Comparison of ENCODE assay signal across 22 mouse cellular contexts in genomic region chr12:9337891-9338672, GRCm38 (mm10).
A peak's percentile ranks its signal among the peaks of the same experiment; 100 is the strongest.
DNase-seq lines count a peak whose midpoint lies in the region; ATAC-seq lines count a peak whose summit lies in the region.
"Had no signal": no experiment of that assay in that cellular context is flagged by ENCODE, and none has a peak within 500 bp of the region (broad histone marks: within the 10 kb centered on the region; RNA-seq: fewer than 3 reads in every experiment).

No protein-coding gene starts in this region.

- H3K27ac ChIP-seq in embryonic facial prominence, embryonic 11.5 days (replicated peaks; ENCODE audit: low read depth, low read length): no peak overlapping the region
- H3K27ac ChIP-seq: hindbrain, embryonic 12.5 days; midbrain, embryonic 15.5 days; stomach, embryonic 15.5 days had no signal

- H3K4me1 ChIP-seq in embryonic facial prominence, embryonic 11.5 days (ENCODE audit: control insufficient read depth, insufficient read depth, low read length): no peaks in the 10 kb centered on the region; the same call in 1 of the 2 replicates
- H3K4me1 ChIP-seq: heart, embryonic 12.5 days; hindbrain, embryonic 12.5 days; midbrain, embryonic 15.5 days; stomach, embryonic 15.5 days had no signal

- ATAC-seq in embryonic facial prominence, embryonic 11.5 days (replicated peaks; ENCODE audit: insufficient number of reproducible peaks, low FRiP score, low TSS enrichment, low read depth): 0 out of 2 replicates have a peak, but pooled peaks have one; percentile 8
- ATAC-seq in activated CD4-positive, CD25-positive, alpha-beta regulatory T cell, adult 4 months: no peak
- ATAC-seq: inflammation-experienced regulatory T-cells, adult 6 months; midbrain, embryonic 15.5 days; Patski had no signal

- 59% methylated on average over 5 of the region's 5 CpGs for WGBS in embryonic facial prominence, embryonic 11.5 days

- no peak overlapping the region for H3K9ac ChIP-seq in embryonic facial prominence, embryonic 11.5 days (replicated peaks; ENCODE audit: low read length)
- H3K9ac ChIP-seq: heart, embryonic 12.5 days; hindbrain, embryonic 12.5 days; midbrain, embryonic 15.5 days; stomach, embryonic 15.5 days had no signal

- DNase-seq in brain, adult 2 months (ENCODE audit: low read depth, low spot score): peak; percentile 16
- peak; percentile 87 for DNase-seq in embryonic facial prominence, embryonic 11.5 days (ENCODE audit: low spot score)
- peak; percentile 84 for DNase-seq in hindlimb bud, embryonic 11.5 days (ENCODE audit: extremely low spot score, low read depth, low spot score)
- peak; percentile 43 for DNase-seq in mesoderm, embryonic 11.5 days (ENCODE audit: low read depth, low spot score)
- no peak for DNase-seq in heart, adult 11 months
- DNase-seq in kidney, adult 11 months: no peak
- DNase-seq: adrenal gland, postnatal 10 days; cerebellum, adult 11 months; cerebellum, postnatal 10 days; kidney, adult 8-10 months; lung, postnatal 14 days; right cerebral cortex, postnatal 14 days; thymus, adult 2 months had no signal

- H3K4me3 ChIP-seq in embryonic facial prominence, embryonic 11.5 days (ENCODE audit: low read depth, low read length): no peak overlapping the region
- H3K4me3 ChIP-seq: heart, embryonic 12.5 days; hindbrain, embryonic 12.5 days; midbrain, embryonic 15.5 days; myocyte; stomach, embryonic 15.5 days had no signal

- H3K4me2 ChIP-seq in embryonic facial prominence, embryonic 11.5 days (ENCODE audit: low read depth, low read length): no peak overlapping the region
- H3K4me2 ChIP-seq: heart, embryonic 12.5 days; hindbrain, embryonic 12.5 days; liver, embryonic 11.5 days; midbrain, embryonic 15.5 days; stomach, embryonic 15.5 days had no signal

- H3K36me3 ChIP-seq in embryonic facial prominence, embryonic 11.5 days (replicated peaks; ENCODE audit: control insufficient read depth, insufficient read depth, low read depth, low read length): no peaks in the 10 kb centered on the region
- H3K36me3 ChIP-seq: heart, embryonic 12.5 days; hindbrain, embryonic 12.5 days; midbrain, embryonic 15.5 days; stomach, embryonic 15.5 days had no signal

- no peaks in the 10 kb centered on the region for H3K9me3 ChIP-seq in embryonic facial prominence, embryonic 11.5 days (replicated peaks; ENCODE audit: control insufficient read depth, low read length)
- H3K9me3 ChIP-seq: heart, embryonic 12.5 days; hindbrain, embryonic 12.5 days; midbrain, embryonic 15.5 days; stomach, embryonic 15.5 days had no signal

- no peaks in the 10 kb centered on the region for H3K27me3 ChIP-seq in embryonic facial prominence, embryonic 11.5 days (ENCODE audit: control insufficient read depth, insufficient read depth, low read length)
- H3K27me3 ChIP-seq: heart, embryonic 12.5 days; hindbrain, embryonic 12.5 days; midbrain, embryonic 15.5 days; Patski; stomach, embryonic 15.5 days had no signal

Comparison
In these comparisons a context has a peak if more than half of its experiments do, and no peak if none do; other contexts are left out.
1. DNase-seq: peak in brain, adult 2 months (single experiment), embryonic facial prominence, embryonic 11.5 days (single experiment), hindlimb bud, embryonic 11.5 days (single experiment) and mesoderm, embryonic 11.5 days (single experiment); none in heart, adult 11 months (single experiment) and kidney, adult 11 months (single experiment).